Mouse (Mus musculus) left cerebral cortex, postnatal 25 days (tissue): ENCODE measurements around the gene Ep400. TPM values are rescaled to one million over a fixed set of nuclear protein-coding genes. Genes with fewer than 3 reads are reported as not detected.
"Not testable (repeated sequence)": the region's sequence is repeated elsewhere in the genome, so short reads cannot be mapped to it uniquely, and the experiment has no call there.

Experiments
- DNase-seq, 2 experiments: peaks; one replicate each; pipeline ENCODE4 v3.0.0; 2022; ENCODE audit warnings: low spot score in 2 of 2, mixed read lengths in 1 of 2
- intact Hi-C: fragments of 180-260 bp; cut with DNase I; formaldehyde crosslinking; loops from one replicate; pipeline ENCODE4 v1.15.1; 2025
- total RNA-seq, 2 experiments: library from RNA; stranded (reverse); gene quantifications; 2 replicates each; pipeline ENCODE4 v1.2.3; 2021

Gene Ep400
- total RNA-seq, 2 experiments from 2014 or later, result 92.6 to 100 TPM

DNA sequence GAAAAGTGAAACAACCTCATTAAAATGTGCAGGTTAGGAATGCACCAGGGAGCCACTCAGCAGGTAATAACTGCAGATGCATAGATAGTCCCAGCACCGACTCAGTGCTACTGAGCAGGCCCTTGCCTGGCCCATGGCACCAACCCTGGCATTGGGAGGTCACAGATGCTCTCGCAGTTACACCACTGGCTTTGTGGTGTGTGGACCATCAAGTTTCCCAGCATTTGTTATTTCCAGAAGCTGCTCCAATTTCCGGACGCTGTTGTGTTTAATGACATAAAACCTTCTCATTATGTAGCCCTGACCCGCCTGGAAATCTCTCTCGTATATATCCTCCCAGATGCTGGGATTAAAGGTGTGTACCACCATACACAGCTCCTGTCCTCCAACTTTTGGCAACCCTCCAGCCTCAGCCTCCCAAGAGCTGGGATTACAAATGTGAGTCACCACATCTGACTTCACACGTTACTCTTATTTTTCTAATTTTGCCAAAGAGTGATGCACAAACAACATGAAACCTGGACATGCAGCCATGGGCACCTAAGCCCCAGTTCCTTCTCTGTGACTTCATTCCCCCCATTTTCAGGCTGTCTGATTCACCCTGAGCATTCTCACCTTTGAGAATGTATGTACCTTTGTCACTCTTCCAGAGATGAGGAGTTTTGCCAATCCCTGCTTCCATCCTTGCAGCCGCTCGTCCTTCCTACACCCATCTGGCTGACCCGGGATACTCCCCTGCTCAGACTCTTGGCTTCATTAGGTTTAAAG, 10.4 kb upstream of the Ep400 start:
- intact Hi-C loops, result no loop called here
- peak; percentile 27 to 43 for DNase-seq

GRCm38 (mm10) chr5:110779998-110780760, 9.7 kb upstream of the Ep400 start, which contains the start of gene Pus1:
Gene Pus1 (minus strand): TSS chr5:110780659.
- peak; percentile 93 to 96 for DNase-seq
- intact Hi-C loops, result no loop called here

- DNase-seq, result no peak
- intact Hi-C loops, result no loop called here
Measured at GRCm38 (mm10) chr5:110779276-110779997, 8.9 kb upstream of the Ep400 start.

DNA sequence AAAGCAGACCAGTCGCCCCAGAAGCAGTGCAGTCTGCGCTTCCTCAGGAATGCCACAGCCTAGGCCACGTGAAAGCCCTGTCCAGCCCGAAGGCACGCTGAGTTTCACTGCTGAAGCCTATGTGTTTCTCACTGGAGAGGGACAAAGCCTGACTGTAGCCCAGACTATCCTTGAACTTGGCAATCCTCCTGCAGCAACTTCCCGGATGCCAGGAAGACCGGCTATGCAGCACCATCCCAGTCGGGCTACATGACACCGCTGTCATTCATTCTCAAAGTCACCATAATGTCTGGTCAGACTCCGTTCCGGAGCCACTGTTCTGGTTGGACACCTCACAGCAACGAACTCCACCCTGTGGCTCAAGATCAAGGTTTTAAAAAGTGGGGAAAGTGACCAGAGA, 7.7 kb upstream of the Ep400 start:
- intact Hi-C loops, result no loop called here
- no peak for DNase-seq

DNA sequence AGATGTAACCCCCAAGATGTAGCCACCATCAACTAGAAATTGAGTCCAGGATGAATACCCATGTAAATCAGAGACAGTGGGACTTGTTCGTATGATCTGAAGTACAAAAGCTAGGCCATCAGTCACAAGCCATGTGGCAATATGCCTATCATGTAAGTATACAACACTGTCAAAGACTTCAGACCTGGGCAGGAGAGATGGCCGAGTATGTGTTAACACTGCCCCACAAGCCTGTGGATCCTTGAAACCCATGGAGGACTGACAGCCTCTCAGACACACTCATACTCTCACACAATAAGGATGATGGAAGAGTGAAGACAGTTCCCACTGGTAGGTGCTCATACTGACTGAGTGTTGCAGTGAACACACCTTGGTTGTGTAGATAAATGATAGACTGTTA, 5.6 kb upstream of the Ep400 start:
- no peak for DNase-seq
- intact Hi-C loops, result no loop called here

DNA sequence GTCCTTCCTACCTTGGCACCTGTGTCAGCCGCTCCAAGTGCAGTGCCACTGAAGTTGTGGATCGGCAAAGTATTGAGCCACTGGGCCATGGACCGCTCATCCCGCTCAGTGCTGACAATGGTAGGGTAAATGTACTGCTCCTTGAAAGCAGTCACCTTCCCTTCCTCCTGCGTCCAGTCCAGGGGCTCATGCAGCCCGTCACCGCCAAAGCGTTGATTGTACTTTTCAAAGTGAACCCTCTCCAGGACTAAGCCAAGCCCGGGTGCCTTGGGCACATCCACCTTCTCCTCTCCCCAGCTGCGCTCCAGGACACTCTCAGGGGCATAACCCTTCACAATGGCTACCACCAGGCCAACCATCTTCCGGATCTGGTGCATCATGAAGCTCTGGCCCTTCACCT, 4.0 kb upstream of the Ep400 start:
- intact Hi-C loops, result no loop called here

DNA sequence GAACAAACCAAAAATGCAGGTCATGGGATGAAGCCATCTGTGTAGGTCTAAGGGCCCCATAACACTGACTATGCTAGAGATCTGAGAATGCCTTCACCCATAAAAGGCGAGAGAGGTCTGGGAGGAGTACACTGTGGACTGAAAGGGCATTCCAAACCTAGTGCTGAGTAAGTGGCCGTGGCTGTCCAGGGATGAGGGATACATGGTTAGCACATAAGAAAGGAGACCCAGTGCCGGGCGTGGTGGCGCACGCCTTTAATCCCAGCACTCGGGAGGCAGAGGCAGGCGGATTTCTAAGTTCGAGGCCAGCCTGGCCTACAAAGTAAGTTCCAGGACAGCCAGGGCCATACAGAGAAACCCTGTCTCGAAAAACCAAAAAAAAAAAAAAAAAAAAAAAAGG, 2.4 kb upstream of the Ep400 start:
- intact Hi-C loops, DNase-seq: not testable (repeated sequence)

More for the DNA sequence above, 4.0 kb upstream of the Ep400 start:
- DNase-seq, result no peak

DNA sequence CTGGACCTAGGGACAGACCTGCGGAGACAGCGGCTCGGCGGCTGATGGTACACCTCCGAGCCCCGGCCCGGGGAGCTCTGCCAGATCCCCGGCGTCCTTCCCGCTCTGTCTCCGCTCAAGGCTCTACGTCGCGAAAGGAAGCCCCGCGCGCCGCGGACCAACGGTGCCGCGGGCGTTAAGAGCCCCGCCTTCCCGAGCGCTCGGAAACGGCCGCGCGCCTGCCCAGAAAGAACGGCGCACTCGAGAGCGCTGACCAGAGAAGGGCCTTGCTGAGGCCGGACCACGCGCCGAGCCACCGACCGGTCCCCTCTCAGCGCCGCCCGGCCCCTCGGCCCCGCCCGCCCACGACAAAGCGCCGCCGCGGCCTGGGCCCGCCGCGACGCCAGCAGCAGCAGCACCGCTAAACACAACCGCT, 479 bp downstream of the Ep400 start:
- intact Hi-C loops, result no loop called here
- peak in 1 of 2 experiments; percentile 39 for DNase-seq

GRCm38 (mm10) chr5:110769272-110769671, 1.2 kb downstream of the Ep400 start:
- intact Hi-C loops, result no loop called here
- no peak for DNase-seq

DNA sequence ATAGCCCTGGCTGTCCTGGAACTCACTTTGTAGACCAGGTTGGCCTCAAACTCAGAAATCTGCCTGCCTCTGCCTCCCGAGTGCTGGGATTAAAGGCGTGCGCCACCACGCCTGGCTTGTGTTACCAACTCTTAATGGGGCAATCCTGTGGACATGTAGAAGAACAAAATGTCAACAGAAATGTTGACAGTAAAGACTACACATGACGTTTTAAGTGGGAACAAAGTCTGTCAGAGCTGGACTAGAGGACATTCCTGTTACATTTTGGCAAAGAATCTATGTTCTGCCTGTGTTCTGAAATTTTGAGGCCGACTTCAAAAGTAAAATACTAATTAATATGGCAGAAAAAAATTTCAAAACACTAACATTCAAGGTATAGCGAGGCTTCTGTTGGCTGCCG, 6.6 kb downstream of the Ep400 start:
- intact Hi-C loops, result no loop called here
- no peak for DNase-seq

DNA sequence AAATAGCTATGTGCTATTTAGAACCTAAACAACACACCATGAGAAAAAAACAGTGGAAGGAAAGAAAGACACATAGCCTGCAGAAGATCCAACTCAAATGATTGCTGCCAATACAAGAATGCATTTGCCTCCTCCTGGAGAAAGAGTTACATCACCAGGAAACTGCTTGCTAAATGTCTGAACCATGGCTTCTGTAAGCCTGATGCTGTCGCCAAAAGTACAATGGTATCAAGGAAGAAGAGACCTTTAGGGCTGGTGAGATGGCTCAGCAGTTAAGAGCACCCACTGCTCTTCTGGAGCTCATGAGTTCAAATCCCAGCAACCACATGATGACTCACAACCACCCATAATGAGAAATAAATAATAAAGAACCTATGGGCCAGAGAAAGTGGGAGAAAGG, 25.5 kb downstream of the Ep400 start:
- DNase-seq, result no peak
- intact Hi-C loops, result no loop called here

DNA sequence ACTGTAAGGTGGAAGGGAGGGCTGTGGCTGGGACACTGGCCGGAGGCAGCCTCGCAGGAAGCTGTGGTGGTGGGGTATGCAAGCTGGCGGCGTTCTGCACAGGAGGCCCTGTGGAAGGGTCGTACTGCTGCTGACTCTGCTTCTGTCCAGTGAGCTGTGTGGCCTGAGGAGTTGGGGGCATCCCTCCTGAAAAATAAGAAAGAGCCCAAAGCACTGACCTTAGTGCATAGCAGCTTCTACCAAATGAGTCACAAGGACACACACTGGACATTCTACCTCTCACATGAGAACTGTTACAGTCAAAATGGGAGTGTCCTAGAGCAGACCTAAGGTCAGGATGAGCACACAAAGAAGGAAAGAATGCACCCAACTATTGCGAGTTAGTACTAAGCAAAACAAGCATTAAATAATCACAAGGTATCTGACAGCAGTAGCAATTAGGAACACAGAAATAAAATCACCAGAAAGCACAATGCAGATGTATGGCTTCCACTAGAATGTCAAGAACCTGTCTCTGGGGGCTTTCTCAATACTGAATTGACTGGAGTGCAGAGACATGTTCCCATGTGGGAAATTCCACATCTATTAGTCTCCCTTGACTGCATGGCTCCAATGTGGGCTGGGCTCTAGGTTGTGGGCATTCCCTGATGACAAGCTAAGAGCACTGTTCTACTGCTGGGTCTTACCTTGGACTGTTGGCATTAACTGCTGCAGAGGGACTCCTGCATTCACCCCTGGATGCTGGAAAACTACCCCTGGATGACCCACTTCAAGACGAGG, 30.8 kb downstream of the Ep400 start:
- no peak for DNase-seq
- intact Hi-C loops, result no loop called here

DNA sequence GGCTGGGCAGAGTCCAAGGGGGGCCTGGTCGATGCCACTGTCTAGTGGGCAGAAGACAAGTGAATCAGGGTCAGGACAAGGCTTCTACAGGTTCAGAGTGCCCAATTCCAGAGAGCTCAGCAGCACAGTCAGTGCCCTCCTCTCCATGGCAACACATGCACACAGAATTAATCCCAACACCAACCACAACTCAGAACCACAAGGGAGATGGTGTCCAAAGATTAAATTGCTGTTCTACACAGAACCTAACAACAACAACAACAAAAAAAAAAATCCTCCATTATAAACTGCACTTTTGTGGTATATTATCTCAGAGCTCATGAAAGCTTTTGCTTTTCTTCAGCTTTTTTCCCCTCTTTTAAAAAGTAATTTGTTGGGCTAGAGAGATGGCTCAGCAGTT, 34.9 kb downstream of the Ep400 start:
- no peak for DNase-seq
- intact Hi-C loops, result no loop called here

DNA sequence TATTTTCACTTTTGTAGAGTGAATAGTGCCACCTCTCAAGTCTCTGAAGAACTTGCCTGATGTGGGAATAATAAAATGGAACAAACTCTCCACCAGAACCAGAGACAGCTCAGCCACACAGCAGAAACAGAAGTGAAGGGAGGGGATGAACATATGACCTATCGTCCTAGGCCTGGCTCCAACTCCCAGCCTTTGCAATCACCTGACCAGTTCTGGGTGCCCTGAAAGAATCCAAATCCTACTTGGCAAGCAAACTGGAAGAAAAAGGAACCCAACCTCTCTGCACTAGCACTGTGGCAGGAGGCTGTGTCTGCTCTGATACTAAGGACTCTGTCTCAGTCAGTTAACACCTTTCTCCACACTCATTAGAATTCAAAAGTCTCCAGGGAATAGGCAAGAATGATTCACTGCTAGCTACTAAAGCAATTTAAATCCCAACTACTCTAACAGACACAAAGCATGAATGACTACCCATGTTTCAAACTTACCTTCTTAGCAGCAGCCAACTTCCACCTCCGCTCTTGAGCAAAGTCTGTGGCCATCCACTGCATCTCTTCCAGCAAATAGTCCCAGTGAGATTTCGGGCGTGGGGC, 37.2 kb downstream of the Ep400 start:
- intact Hi-C loops, result loop anchor here (2.0 kb wide), 1 partner anchor 17 kb away; no protein-coding TSS in a partner anchor
- DNase-seq, result peak in 1 of 2 experiments; percentile 51

GRCm38 (mm10) chr5:110731227-110731626, 39.3 kb downstream of the Ep400 start:
- intact Hi-C loops, result no loop called here
- DNase-seq, result peak in 1 of 2 experiments; percentile 63

DNA sequence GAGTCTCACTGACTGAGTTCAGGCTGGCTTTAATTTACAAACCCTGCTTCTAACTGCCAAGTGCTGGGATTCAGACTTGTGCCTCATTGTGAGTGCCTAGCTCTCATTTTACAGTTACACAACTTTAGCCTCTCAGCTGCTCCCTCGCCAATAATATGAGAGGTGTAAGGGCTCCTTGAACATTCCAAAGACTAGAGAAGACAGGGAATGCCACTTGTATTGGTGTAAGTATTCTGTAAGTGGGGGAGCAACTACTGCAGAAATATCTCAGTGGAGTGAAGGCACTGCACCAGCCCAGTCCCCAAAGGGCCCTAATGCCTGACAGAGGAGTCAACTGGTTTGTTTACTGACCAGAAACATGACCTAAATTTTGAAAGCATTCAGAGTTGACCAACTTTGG, 42.7 kb downstream of the Ep400 start:
- intact Hi-C loops, result no loop called here
- DNase-seq, result no peak

DNA sequence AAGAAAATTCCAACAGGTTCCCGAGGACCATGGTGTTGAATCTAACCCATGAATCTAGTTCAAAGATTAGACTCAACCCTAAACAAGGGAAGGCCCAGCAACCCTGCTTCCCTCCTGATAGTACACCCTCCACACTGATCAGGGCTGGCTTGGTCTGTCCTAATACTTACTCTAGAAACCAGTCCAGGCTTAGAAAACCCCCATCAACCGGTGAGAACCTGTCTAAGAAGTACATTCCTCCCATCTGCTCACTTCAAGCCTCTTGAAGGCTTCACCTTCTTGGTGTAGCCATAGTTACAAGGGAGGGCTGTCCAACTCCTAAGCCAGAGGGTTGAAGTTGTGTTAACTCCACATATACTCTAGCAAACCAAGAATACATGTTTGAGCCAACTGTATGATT, 47.0 kb downstream of the Ep400 start:
- intact Hi-C loops, result no loop called here
- DNase-seq, result no peak

GRCm38 (mm10) chr5:110721463-110721862, 49.1 kb downstream of the Ep400 start:
- intact Hi-C loops, result not testable (repeated sequence)

GRCm38 (mm10) chr5:110711455-110711854, 59.1 kb downstream of the Ep400 start:
- intact Hi-C loops, result no loop called here
- no peak for DNase-seq

More at GRCm38 (mm10) chr5:110721463-110721862, 49.1 kb downstream of the Ep400 start:
- DNase-seq, result not testable (repeated sequence)
